Mouse (Mus musculus): ENCODE data around the gene Gm12886. TPM values are rescaled to one million over a fixed set of nuclear protein-coding genes. Genes with fewer than 3 reads are reported as not detected.

The Gm12886 gene
- total RNA-seq (2021) = not detected
- long read RNA-seq, experiment 1 = 0 reads
- long read RNA-seq, experiment 2 = 0 reads

DNA sequence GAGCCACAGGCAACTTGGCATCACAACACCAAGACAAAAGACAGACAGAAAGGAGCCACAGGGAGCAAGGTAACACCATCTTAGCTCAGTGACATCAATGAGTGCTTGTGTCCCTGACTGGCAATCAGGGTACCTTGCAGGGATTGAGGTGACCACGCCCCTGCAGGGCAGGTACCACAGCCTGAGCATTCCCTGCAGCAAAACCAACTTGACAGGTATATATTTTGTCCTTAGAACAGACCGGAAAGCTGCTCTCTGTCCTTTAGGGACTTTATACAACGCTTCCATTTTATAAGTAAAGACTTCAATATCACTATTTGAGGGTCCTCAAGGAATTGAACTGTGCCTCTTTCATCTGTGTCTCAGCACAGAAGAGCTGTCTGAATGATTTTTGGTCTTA, at the start of gene Gm12886:
Gm12886 (minus strand) TSS at position 101 of the 400 bp plus-strand sequence.
- no peak for TF ChIP-seq CTCF (IDR thresholded peaks at IDR 0.05)
- Histone ChIP-seq H3K27ac (no peak within 1 kb of the TSS), H3K4me3 (no peak within 1 kb of the TSS)
- intact Hi-C loops (cut with DNase I) = no loop called here
- DNase-seq (ENCODE audit: extremely low spot score in 1 of 2, low spot score in 2 of 2) = no peak

Other genes starting within 250 kb of the Gm12886 start
- gene Rlf, start 208.0 kb downstream of the Gm12886 start, total RNA-seq (2021) = 10 to 100 TPM; 27.5 to 27.8 TPM
- gene Gm12888, start 98.2 kb downstream of the Gm12886 start, total RNA-seq (2021) = not detected
- gene Gm12887, start 199.0 kb upstream of the Gm12886 start, total RNA-seq (2021) = not detected